Mouse (Mus musculus): ENCODE measurements around the gene Nrxn3. TPM values are rescaled to one million over a fixed set of nuclear protein-coding genes. Genes with fewer than 3 reads are reported as not detected.

Nrxn3 gene
- polyA plus RNA-seq, 1 experiment from 2014 or later = 1.3 TPM

- no peak for ATAC-seq (replicated peaks; ENCODE audit: extremely low read depth, insufficient read depth, low FRiP score)
Measured at GRCm38 (mm10) chr12:89765179-89765578, 1042.5 kb downstream of the Nrxn3 start.

GRCm38 (mm10) chr12:89788794-89789193 lies 1066.1 kb downstream of the Nrxn3 start:
- Histone ChIP-seq H3K27ac (ENCODE audit: low read length) (no peak overlapping the region), H3K27me3 (ENCODE audit: control insufficient read depth, insufficient read depth, low read length) (no peaks in the 10 kb centered on the region), H3K36me3 (ENCODE audit: control insufficient read depth, insufficient read depth) (no peaks in the 10 kb centered on the region), H3K9ac (ENCODE audit: low read length) (no peak overlapping the region), H3K4me2 (ENCODE audit: low read depth, low read length) (no peak overlapping the region), H3K4me3 (ENCODE audit: low read length) (no peak overlapping the region), H3K9me3 (replicated peaks; ENCODE audit: control insufficient read depth, low read length) (no peaks in the 10 kb centered on the region), H3K4me1 (ENCODE audit: control insufficient read depth, insufficient read depth, low read length) (no peaks in the 10 kb centered on the region)
- 73% methylated on average over 3 of the region's 3 CpGs for WGBS
- ATAC-seq (replicated peaks; ENCODE audit: extremely low read depth, insufficient read depth, low FRiP score) = no peak

More at GRCm38 (mm10) chr12:89765179-89765578, 1042.5 kb downstream of the Nrxn3 start:
- H3K9ac ChIP-seq (ENCODE audit: low read length) = no peak overlapping the region
- H3K9me3 ChIP-seq (replicated peaks; ENCODE audit: control insufficient read depth, low read length) = no peaks in the 10 kb centered on the region
- no peaks in the 10 kb centered on the region for H3K36me3 ChIP-seq (ENCODE audit: control insufficient read depth, insufficient read depth)
- no peaks in the 10 kb centered on the region for H3K4me1 ChIP-seq (ENCODE audit: control insufficient read depth, insufficient read depth, low read length)
- WGBS = 77% methylated on average over 2 of the region's 2 CpGs
- H3K27me3 ChIP-seq (ENCODE audit: control insufficient read depth, insufficient read depth, low read length) = no peaks in the 10 kb centered on the region
- H3K27ac ChIP-seq (ENCODE audit: low read length) = no peak overlapping the region
- no peak overlapping the region for H3K4me2 ChIP-seq (ENCODE audit: low read depth, low read length)
- H3K4me3 ChIP-seq (ENCODE audit: low read length) = no peak overlapping the region

GRCm38 (mm10) chr12:89789981-89790380 lies 1067.3 kb downstream of the Nrxn3 start:
- no peak for ATAC-seq (replicated peaks; ENCODE audit: extremely low read depth, insufficient read depth, low FRiP score)
- Histone ChIP-seq H3K27me3 (ENCODE audit: control insufficient read depth, insufficient read depth, low read length) (no peaks in the 10 kb centered on the region), H3K9me3 (replicated peaks; ENCODE audit: control insufficient read depth, low read length) (no peaks in the 10 kb centered on the region), H3K4me2 (ENCODE audit: low read depth, low read length) (no peak overlapping the region), H3K9ac (ENCODE audit: low read length) (no peak overlapping the region), H3K27ac (ENCODE audit: low read length) (no peak overlapping the region), H3K36me3 (ENCODE audit: control insufficient read depth, insufficient read depth) (no peaks in the 10 kb centered on the region), H3K4me3 (ENCODE audit: low read length) (no peak overlapping the region), H3K4me1 (ENCODE audit: control insufficient read depth, insufficient read depth, low read length) (no peaks in the 10 kb centered on the region)
- 71% methylated on average over 1 of the region's 1 CpGs for WGBS

- 67% methylated on average over 3 of the region's 3 CpGs for WGBS
Measured at GRCm38 (mm10) chr12:89791829-89792228, 1069.2 kb downstream of the Nrxn3 start.

GRCm38 (mm10) chr12:89794741-89795140 lies 1072.1 kb downstream of the Nrxn3 start:
- Histone ChIP-seq H3K4me3 (ENCODE audit: low read length) (no peak overlapping the region), H3K27ac (ENCODE audit: low read length) (no peak overlapping the region), H3K4me1 (ENCODE audit: control insufficient read depth, insufficient read depth, low read length) (no peaks in the 10 kb centered on the region), H3K9ac (ENCODE audit: low read length) (no peak overlapping the region), H3K27me3 (ENCODE audit: control insufficient read depth, insufficient read depth, low read length) (no peaks in the 10 kb centered on the region), H3K4me2 (ENCODE audit: low read depth, low read length) (no peak overlapping the region), H3K9me3 (replicated peaks; ENCODE audit: control insufficient read depth, low read length) (no peaks in the 10 kb centered on the region), H3K36me3 (ENCODE audit: control insufficient read depth, insufficient read depth) (no peaks in the 10 kb centered on the region)
- ATAC-seq (replicated peaks; ENCODE audit: extremely low read depth, insufficient read depth, low FRiP score) = no peak
- WGBS = 81% methylated on average over 6 of the region's 6 CpGs

More at GRCm38 (mm10) chr12:89791829-89792228, 1069.2 kb downstream of the Nrxn3 start:
- Histone ChIP-seq H3K36me3 (ENCODE audit: control insufficient read depth, insufficient read depth) (no peaks in the 10 kb centered on the region), H3K9me3 (replicated peaks; ENCODE audit: control insufficient read depth, low read length) (no peaks in the 10 kb centered on the region), H3K9ac (ENCODE audit: low read length) (no peak overlapping the region), H3K4me2 (ENCODE audit: low read depth, low read length) (no peak overlapping the region), H3K4me3 (ENCODE audit: low read length) (no peak overlapping the region), H3K4me1 (ENCODE audit: control insufficient read depth, insufficient read depth, low read length) (no peaks in the 10 kb centered on the region), H3K27ac (ENCODE audit: low read length) (no peak overlapping the region), H3K27me3 (ENCODE audit: control insufficient read depth, insufficient read depth, low read length) (no peaks in the 10 kb centered on the region)
- ATAC-seq (replicated peaks; ENCODE audit: extremely low read depth, insufficient read depth, low FRiP score) = no peak

GRCm38 (mm10) chr12:89808217-89808616 lies 1085.5 kb downstream of the Nrxn3 start:
- Histone ChIP-seq H3K36me3 (ENCODE audit: control insufficient read depth, insufficient read depth) (no peaks in the 10 kb centered on the region), H3K4me2 (ENCODE audit: low read depth, low read length) (no peak overlapping the region), H3K9ac (ENCODE audit: low read length) (no peak overlapping the region), H3K4me1 (ENCODE audit: control insufficient read depth, insufficient read depth, low read length) (peaks cover 8% of the 10 kb centered on the region), H3K9me3 (replicated peaks; ENCODE audit: control insufficient read depth, low read length) (no peaks in the 10 kb centered on the region), H3K27me3 (ENCODE audit: control insufficient read depth, insufficient read depth, low read length) (peaks cover 2% of the 10 kb centered on the region), H3K27ac (ENCODE audit: low read length) (no peak overlapping the region), H3K4me3 (ENCODE audit: low read length) (no peak overlapping the region)
- no peak for ATAC-seq (replicated peaks; ENCODE audit: extremely low read depth, insufficient read depth, low FRiP score)
- WGBS = 59% methylated on average over 3 of the region's 3 CpGs

- H3K4me2 ChIP-seq (ENCODE audit: low read depth, low read length) = no peak overlapping the region
- no peak overlapping the region for H3K9ac ChIP-seq (ENCODE audit: low read length)
- WGBS = 76% methylated on average over 5 of the region's 5 CpGs
- H3K4me1 ChIP-seq (ENCODE audit: control insufficient read depth, insufficient read depth, low read length) = peaks cover 9% of the 10 kb centered on the region
- no peak for ATAC-seq (replicated peaks; ENCODE audit: extremely low read depth, insufficient read depth, low FRiP score)
- no peaks in the 10 kb centered on the region for H3K9me3 ChIP-seq (replicated peaks; ENCODE audit: control insufficient read depth, low read length)
- H3K4me3 ChIP-seq (ENCODE audit: low read length) = no peak overlapping the region
- H3K36me3 ChIP-seq (ENCODE audit: control insufficient read depth, insufficient read depth) = no peaks in the 10 kb centered on the region
- H3K27me3 ChIP-seq (ENCODE audit: control insufficient read depth, insufficient read depth, low read length) = peaks cover 8% of the 10 kb centered on the region
- no peak overlapping the region for H3K27ac ChIP-seq (ENCODE audit: low read length)
Measured at GRCm38 (mm10) chr12:89810146-89810545, 1087.5 kb downstream of the Nrxn3 start.

GRCm38 (mm10) chr12:89811815-89812549 lies 1089.3 kb downstream of the Nrxn3 start:
- Histone ChIP-seq H3K4me3 (ENCODE audit: low read length) (peak overlapping the region; percentile 52), H3K9me3 (replicated peaks; ENCODE audit: control insufficient read depth, low read length) (no peaks in the 10 kb centered on the region), H3K27me3 (ENCODE audit: control insufficient read depth, insufficient read depth, low read length) (peaks cover 8% of the 10 kb centered on the region), H3K27ac (ENCODE audit: low read length) (no peak overlapping the region), H3K9ac (ENCODE audit: low read length) (peak overlapping the region; percentile 51; the same call in 1 of the 2 replicates), H3K4me1 (ENCODE audit: control insufficient read depth, insufficient read depth, low read length) (peaks cover 9% of the 10 kb centered on the region), H3K4me2 (ENCODE audit: low read depth, low read length) (peak overlapping the region; percentile 95), H3K36me3 (ENCODE audit: control insufficient read depth, insufficient read depth) (no peaks in the 10 kb centered on the region)
- ATAC-seq (replicated peaks; ENCODE audit: extremely low read depth, insufficient read depth, low FRiP score) = peak; percentile 96
- under 1% methylated on average over 36 of the region's 36 CpGs for WGBS

GRCm38 (mm10) chr12:89812550-89813207 lies 1090.0 kb downstream of the Nrxn3 start:
- no peaks in the 10 kb centered on the region for H3K36me3 ChIP-seq (ENCODE audit: control insufficient read depth, insufficient read depth)
- H3K27me3 ChIP-seq (ENCODE audit: control insufficient read depth, insufficient read depth, low read length) = peaks cover 8% of the 10 kb centered on the region
- H3K9me3 ChIP-seq (replicated peaks; ENCODE audit: control insufficient read depth, low read length) = no peaks in the 10 kb centered on the region
- H3K4me3 ChIP-seq (ENCODE audit: low read length) = peak overlapping the region; percentile 52
- peaks cover 9% of the 10 kb centered on the region for H3K4me1 ChIP-seq (ENCODE audit: control insufficient read depth, insufficient read depth, low read length)
- H3K9ac ChIP-seq (ENCODE audit: low read length) = no peak overlapping the region; the same call in 1 of the 2 replicates
- no peak overlapping the region for H3K27ac ChIP-seq (ENCODE audit: low read length)
- no peak for ATAC-seq (replicated peaks; ENCODE audit: extremely low read depth, insufficient read depth, low FRiP score)
- peak overlapping the region; percentile 95 for H3K4me2 ChIP-seq (ENCODE audit: low read depth, low read length)
- WGBS = 1% methylated on average over 17 of the region's 17 CpGs

Data from heart, embryonic 16.5 days (tissue).